Mouse (Mus musculus) c-Kit-positive CD71-negative TER-119-negative erythroid progenitor cells, embryonic 14.5 days (primary cell): ENCODE results near the gene AW549877.

Experiments
- DNase-seq: peaks from one replicate; pipeline ENCODE4 v3.0.0-alpha.2; 2013; ENCODE audit warnings: low read depth

Gene AW549877

GRCm38 (mm10) chr15:3982732-3983131 lies 12.8 kb downstream of the AW549877 start:
- DNase-seq: no peak

- no peak for DNase-seq
Measured at GRCm38 (mm10) chr15:3979871-3980270, 15.7 kb downstream of the AW549877 start.

- peak; percentile 70 for DNase-seq
Measured at GRCm38 (mm10) chr15:3979061-3979848, 16.3 kb downstream of the AW549877 start, which contains the start of gene Fbxo4. Gene Fbxo4 (minus strand): TSS chr15:3979573.

- no peak for DNase-seq
Measured at GRCm38 (mm10) chr15:3978279-3978678, 17.3 kb downstream of the AW549877 start.

GRCm38 (mm10) chr15:3973300-3973699 lies 22.2 kb downstream of the AW549877 start:
- no peak for DNase-seq

- no peak for DNase-seq
Measured at GRCm38 (mm10) chr15:3970193-3970592, 25.4 kb downstream of the AW549877 start.

GRCm38 (mm10) chr15:3969743-3970142 lies 25.8 kb downstream of the AW549877 start:
- DNase-seq: no peak

GRCm38 (mm10) chr15:3962251-3962650 lies 33.3 kb downstream of the AW549877 start:
- no peak for DNase-seq

- no peak for DNase-seq
Measured at GRCm38 (mm10) chr15:3960094-3960493, 35.5 kb downstream of the AW549877 start.

- DNase-seq: no peak
Measured at GRCm38 (mm10) chr15:3957982-3958381, 37.6 kb downstream of the AW549877 start.

GRCm38 (mm10) chr15:3954971-3955370 lies 40.6 kb downstream of the AW549877 start:
- DNase-seq: no peak

- DNase-seq: no peak
Measured at GRCm38 (mm10) chr15:3938132-3938531, 57.4 kb downstream of the AW549877 start.

GRCm38 (mm10) chr15:3936056-3936455 lies 59.5 kb downstream of the AW549877 start:
- no peak for DNase-seq

GRCm38 (mm10) chr15:3933466-3933865 lies 62.1 kb downstream of the AW549877 start:
- no peak for DNase-seq
